Mouse (Mus musculus): ENCODE results near the gene Tlr13.

DNA sequence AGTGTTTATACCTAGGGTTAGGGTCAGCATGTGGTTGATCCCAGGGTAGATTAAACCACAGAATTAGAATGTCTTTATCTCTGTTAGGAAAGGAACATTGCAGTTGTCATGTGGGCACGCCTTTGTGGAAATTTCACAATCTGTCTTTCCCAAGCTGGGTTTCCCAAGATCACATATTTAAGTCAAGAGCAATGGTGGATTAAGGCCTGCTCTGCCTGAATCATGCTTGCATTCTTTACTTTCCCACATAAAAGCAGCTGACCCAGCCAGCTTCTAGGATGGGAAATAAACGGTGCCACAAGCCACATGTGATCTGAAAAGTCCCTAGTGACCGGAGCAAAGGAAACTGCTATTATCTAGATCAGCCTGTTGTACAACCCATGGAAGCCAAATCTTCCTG, 6.5 kb downstream of the Tlr13 start:
- TF ChIP-seq GATA1 (IDR thresholded peaks at IDR 0.05; ENCODE audit: borderline replicate concordance, low read length) (no peak), FLI1 (IDR thresholded peaks at IDR 0.05; ENCODE audit: low read length) (no peak)

All from megakaryocyte, embryonic 14.5 days (primary cell).